Mouse (Mus musculus): ENCODE measurements around the gene Taf13. TPM values are rescaled to one million over a fixed set of nuclear protein-coding genes. Genes with fewer than 3 reads are reported as not detected.
A peak's percentile ranks its signal among the peaks of the same experiment; 100 is the strongest.

Taf13 gene
- polyA plus RNA-seq, 1 experiment from 2014 or later: 8.9 TPM

- peaks cover 3% of the 10 kb centered on the region for H3K4me1 ChIP-seq (ENCODE audit: control insufficient read depth, low read depth, low read length)
- H3K9ac ChIP-seq (ENCODE audit: low read depth, low read length): no peak overlapping the region
- no peak for ATAC-seq (ENCODE audit: low read depth)
- H3K4me3 ChIP-seq (ENCODE audit: low read depth, low read length): no peak overlapping the region
- no peaks in the 10 kb centered on the region for H3K36me3 ChIP-seq (ENCODE audit: control insufficient read depth, insufficient read depth)
- peaks cover 6% of the 10 kb centered on the region for H3K27me3 ChIP-seq (ENCODE audit: control insufficient read depth, insufficient read depth, low read depth, low read length)
- H3K4me2 ChIP-seq (ENCODE audit: low read depth, low read length): no peak overlapping the region
- no peak overlapping the region for H3K27ac ChIP-seq (ENCODE audit: low read length)
- WGBS (ENCODE audit: insufficient replicate concordance): 57% methylated on average over 11 of the region's 11 CpGs
- H3K9me3 ChIP-seq (replicated peaks; ENCODE audit: control insufficient read depth, low read length): no peaks in the 10 kb centered on the region
Observed at GRCm38 (mm10) chr3:108542299-108542698, 29.2 kb upstream of the Taf13 start.

GRCm38 (mm10) chr3:108554111-108554561 lies 17.4 kb upstream of the Taf13 start:
- H3K9ac ChIP-seq (ENCODE audit: low read depth, low read length): peak overlapping the region; percentile 88
- peak; percentile 66 for ATAC-seq (ENCODE audit: low read depth)
- peaks cover 13% of the 10 kb centered on the region; the same call in 1 of the 2 replicates for H3K36me3 ChIP-seq (ENCODE audit: control insufficient read depth, insufficient read depth)
- peaks cover 17% of the 10 kb centered on the region for H3K4me1 ChIP-seq (ENCODE audit: control insufficient read depth, low read depth, low read length)
- no peaks in the 10 kb centered on the region for H3K27me3 ChIP-seq (ENCODE audit: control insufficient read depth, insufficient read depth, low read depth, low read length)
- peak overlapping the region; percentile 79 for H3K4me2 ChIP-seq (ENCODE audit: low read depth, low read length)
- H3K9me3 ChIP-seq (replicated peaks; ENCODE audit: control insufficient read depth, low read length): no peaks in the 10 kb centered on the region
- H3K4me3 ChIP-seq (ENCODE audit: low read depth, low read length): peak overlapping the region; percentile 83
- peak overlapping the region; percentile 88 for H3K27ac ChIP-seq (ENCODE audit: low read length)
- under 1% methylated on average over 42 of the region's 42 CpGs for WGBS (ENCODE audit: insufficient replicate concordance)

- H3K4me3 ChIP-seq (ENCODE audit: low read depth, low read length): peak overlapping the region; percentile 83
- H3K36me3 ChIP-seq (ENCODE audit: control insufficient read depth, insufficient read depth): peaks cover 13% of the 10 kb centered on the region; the same call in 1 of the 2 replicates
- H3K27ac ChIP-seq (ENCODE audit: low read length): peak overlapping the region; percentile 88
- peak overlapping the region; percentile 79 for H3K4me2 ChIP-seq (ENCODE audit: low read depth, low read length)
- H3K9ac ChIP-seq (ENCODE audit: low read depth, low read length): peak overlapping the region; percentile 88
- WGBS (ENCODE audit: insufficient replicate concordance): 17% methylated on average over 22 of the region's 22 CpGs
- no peaks in the 10 kb centered on the region for H3K27me3 ChIP-seq (ENCODE audit: control insufficient read depth, insufficient read depth, low read depth, low read length)
- H3K9me3 ChIP-seq (replicated peaks; ENCODE audit: control insufficient read depth, low read length): no peaks in the 10 kb centered on the region
- H3K4me1 ChIP-seq (ENCODE audit: control insufficient read depth, low read depth, low read length): peaks cover 17% of the 10 kb centered on the region
- peak; percentile 94 for ATAC-seq (ENCODE audit: low read depth)
Observed at GRCm38 (mm10) chr3:108554587-108555312, 16.7 kb upstream of the Taf13 start.

GRCm38 (mm10) chr3:108557888-108558287 lies 13.6 kb upstream of the Taf13 start:
- Histone ChIP-seq H3K4me2 (ENCODE audit: low read depth, low read length) (peak overlapping the region; percentile 28; the same call in 1 of the 2 replicates), H3K4me3 (ENCODE audit: low read depth, low read length) (peak overlapping the region; percentile 12; the same call in 1 of the 2 replicates), H3K9ac (ENCODE audit: low read depth, low read length) (0 out of 2 replicates have a peak overlapping the region, but pooled peaks have one; percentile 5), H3K9me3 (replicated peaks; ENCODE audit: control insufficient read depth, low read length) (no peaks in the 10 kb centered on the region), H3K27ac (ENCODE audit: low read length) (peak overlapping the region; percentile 85), H3K36me3 (ENCODE audit: control insufficient read depth, insufficient read depth) (peaks cover 13% of the 10 kb centered on the region; the same call in 1 of the 2 replicates), H3K27me3 (ENCODE audit: control insufficient read depth, insufficient read depth, low read depth, low read length) (no peaks in the 10 kb centered on the region), H3K4me1 (ENCODE audit: control insufficient read depth, low read depth, low read length) (peaks cover 29% of the 10 kb centered on the region)
- WGBS (ENCODE audit: insufficient replicate concordance): 60% methylated on average over 4 of the region's 4 CpGs
- ATAC-seq (ENCODE audit: low read depth): no peak

- Histone ChIP-seq H3K9ac (ENCODE audit: low read depth, low read length) (peak within 1 kb of the TSS; percentile 91), H3K4me1 (ENCODE audit: control insufficient read depth, low read depth, low read length) (peaks cover 30% of the 10 kb centered on the region), H3K36me3 (ENCODE audit: control insufficient read depth, insufficient read depth) (peaks cover 10% of the 10 kb centered on the region; the same call in 1 of the 2 replicates), H3K27me3 (ENCODE audit: control insufficient read depth, insufficient read depth, low read depth, low read length) (no peaks in the 10 kb centered on the region), H3K4me3 (ENCODE audit: low read depth, low read length) (peak within 1 kb of the TSS; percentile 89), H3K27ac (ENCODE audit: low read length) (peak within 1 kb of the TSS; percentile 91), H3K4me2 (ENCODE audit: low read depth, low read length) (peak within 1 kb of the TSS; percentile 83), H3K9me3 (replicated peaks; ENCODE audit: control insufficient read depth, low read length) (no peaks in the 10 kb centered on the region)
- WGBS (ENCODE audit: insufficient replicate concordance): 0% methylated on average over 45 of the region's 45 CpGs
- peak; percentile 97 for ATAC-seq (ENCODE audit: low read depth)
Observed at GRCm38 (mm10) chr3:108562133-108562730, 9.3 kb upstream of the Taf13 start, which contains the start of gene Tmem167b. TSS of gene Tmem167b (minus strand) at chr3:108562466.

- no peaks in the 10 kb centered on the region for H3K9me3 ChIP-seq (replicated peaks; ENCODE audit: control insufficient read depth, low read length)
- H3K4me1 ChIP-seq (ENCODE audit: control insufficient read depth, low read depth, low read length): peaks cover 29% of the 10 kb centered on the region
- peak; percentile 50 for ATAC-seq (ENCODE audit: low read depth)
- peaks cover 6% of the 10 kb centered on the region; the same call in 1 of the 2 replicates for H3K36me3 ChIP-seq (ENCODE audit: control insufficient read depth, insufficient read depth)
- H3K27me3 ChIP-seq (ENCODE audit: control insufficient read depth, insufficient read depth, low read depth, low read length): no peaks in the 10 kb centered on the region
- WGBS (ENCODE audit: insufficient replicate concordance): 2% methylated on average over 15 of the region's 15 CpGs
- peak overlapping the region; percentile 89 for H3K4me3 ChIP-seq (ENCODE audit: low read depth, low read length)
- peak overlapping the region; percentile 83 for H3K4me2 ChIP-seq (ENCODE audit: low read depth, low read length)
- H3K9ac ChIP-seq (ENCODE audit: low read depth, low read length): peak overlapping the region; percentile 56
- peak overlapping the region; percentile 91 for H3K27ac ChIP-seq (ENCODE audit: low read length)
Observed at GRCm38 (mm10) chr3:108562777-108563271, 8.7 kb upstream of the Taf13 start.

- peaks cover 24% of the 10 kb centered on the region for H3K4me1 ChIP-seq (ENCODE audit: control insufficient read depth, low read depth, low read length)
- H3K27ac ChIP-seq (ENCODE audit: low read length): peak overlapping the region; percentile 91
- peak overlapping the region; percentile 83 for H3K4me2 ChIP-seq (ENCODE audit: low read depth, low read length)
- peak overlapping the region; percentile 56 for H3K9ac ChIP-seq (ENCODE audit: low read depth, low read length)
- H3K36me3 ChIP-seq (ENCODE audit: control insufficient read depth, insufficient read depth): peaks cover 3% of the 10 kb centered on the region; the same call in 1 of the 2 replicates
- no peak for ATAC-seq (ENCODE audit: low read depth)
- no peaks in the 10 kb centered on the region for H3K27me3 ChIP-seq (ENCODE audit: control insufficient read depth, insufficient read depth, low read depth, low read length)
- 0% methylated on average over 4 of the region's 4 CpGs for WGBS (ENCODE audit: insufficient replicate concordance)
- no peaks in the 10 kb centered on the region for H3K9me3 ChIP-seq (replicated peaks; ENCODE audit: control insufficient read depth, low read length)
- H3K4me3 ChIP-seq (ENCODE audit: low read depth, low read length): peak overlapping the region; percentile 89
Observed at GRCm38 (mm10) chr3:108563309-108563708, 8.2 kb upstream of the Taf13 start.

- WGBS (ENCODE audit: insufficient replicate concordance): 57% methylated on average over 15 of the region's 15 CpGs
- Histone ChIP-seq H3K9ac (ENCODE audit: low read depth, low read length) (no peak overlapping the region), H3K4me2 (ENCODE audit: low read depth, low read length) (no peak overlapping the region), H3K36me3 (ENCODE audit: control insufficient read depth, insufficient read depth) (no peaks in the 10 kb centered on the region), H3K4me3 (ENCODE audit: low read depth, low read length) (no peak overlapping the region), H3K27me3 (ENCODE audit: control insufficient read depth, insufficient read depth, low read depth, low read length) (peaks cover 3% of the 10 kb centered on the region; the same call in 1 of the 2 replicates), H3K9me3 (replicated peaks; ENCODE audit: control insufficient read depth, low read length) (no peaks in the 10 kb centered on the region), H3K27ac (ENCODE audit: low read length) (no peak overlapping the region), H3K4me1 (ENCODE audit: control insufficient read depth, low read depth, low read length) (peaks cover 11% of the 10 kb centered on the region)
- no peak for ATAC-seq (ENCODE audit: low read depth)
Observed at GRCm38 (mm10) chr3:108567990-108568877, 3.3 kb upstream of the Taf13 start.

Measured in liver, embryonic 16.5 days (tissue).